Mouse (Mus musculus): ENCODE results near the gene Olfr545.

DNA sequence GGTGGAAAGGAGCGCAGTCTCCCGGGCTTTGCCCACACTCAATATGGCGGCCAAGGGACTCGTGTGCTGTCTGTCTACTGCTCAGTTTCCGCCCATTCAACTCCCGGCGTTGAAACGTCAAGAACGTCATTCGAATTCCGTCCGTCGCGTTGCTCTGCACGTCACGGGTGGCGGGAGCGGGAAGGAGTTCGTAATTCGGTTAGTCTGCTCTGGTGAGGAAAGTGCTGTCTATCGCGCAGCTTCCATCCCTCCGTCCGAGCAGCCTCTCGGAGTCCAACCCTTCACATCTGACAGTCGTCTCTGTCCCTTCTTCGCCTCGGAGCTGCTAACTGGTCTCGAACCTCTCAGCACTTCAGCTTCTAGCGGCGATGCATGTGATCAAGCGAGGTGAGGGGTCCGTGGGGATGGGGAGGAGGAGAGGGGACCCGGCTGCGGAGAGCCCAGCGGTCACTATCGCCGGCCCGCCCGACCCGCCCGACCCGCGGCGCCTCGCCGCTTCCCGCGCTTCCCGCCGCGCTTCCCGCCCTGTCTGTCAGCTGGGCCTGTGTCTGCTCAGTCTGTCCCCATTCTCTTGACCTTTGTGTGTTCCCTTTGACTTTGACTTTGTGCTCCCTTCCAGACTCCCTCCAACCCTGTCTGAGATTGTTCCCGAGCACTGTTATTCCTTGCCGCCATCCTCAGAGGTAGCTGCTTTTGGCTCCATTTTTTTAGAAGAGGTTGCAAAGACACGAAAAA is 57.5 kb downstream of the Olfr545 start, which contains the start of gene Rrm1:
- no peak for TF ChIP-seq MAFK (IDR thresholded peaks at IDR 0.05; ENCODE audit: insufficient read depth, low read depth, low read length)
- peak; percentile 89 for TF ChIP-seq HCFC1 (IDR thresholded peaks at IDR 0.05; ENCODE audit: borderline replicate concordance, insufficient read depth, low read length)
- TF ChIP-seq ZNF384 (IDR thresholded peaks at IDR 0.05; ENCODE audit: low read depth, low read length) = no peak
- TF ChIP-seq CHD2 (IDR thresholded peaks at IDR 0.05; ENCODE audit: low read depth, low read length) = no peak
- TF ChIP-seq ZC3H11A (IDR thresholded peaks at IDR 0.05; ENCODE audit: borderline replicate concordance, low read depth, low read length) = no peak
